Mouse (Mus musculus): ENCODE data around the gene Susd6.
A peak's percentile ranks its signal among the peaks of the same experiment; 100 is the strongest.
"Not testable (repeated sequence)": the region's sequence is repeated elsewhere in the genome, so short reads cannot be mapped to it uniquely, and the experiment has no call there.

The Susd6 gene

GRCm38 (mm10) chr12:80814529-80814928 is 24.2 kb downstream of the Susd6 start:
- DNase-seq = no peak

- DNase-seq = no peak
These were observed 25.0 kb downstream of the Susd6 start for GRCm38 (mm10) chr12:80815298-80815697.

GRCm38 (mm10) chr12:80815893-80816292 is 25.6 kb downstream of the Susd6 start:
- DNase-seq = no peak

- peak; percentile 95 for DNase-seq
These were observed 26.2 kb downstream of the Susd6 start for GRCm38 (mm10) chr12:80816380-80817086.

GRCm38 (mm10) chr12:80817697-80818235 is 27.5 kb downstream of the Susd6 start:
- no peak for DNase-seq

GRCm38 (mm10) chr12:80819020-80819419 is 28.7 kb downstream of the Susd6 start:
- DNase-seq = not testable (repeated sequence)

- no peak for DNase-seq
These were observed 31.1 kb downstream of the Susd6 start for GRCm38 (mm10) chr12:80821312-80822007.

GRCm38 (mm10) chr12:80822533-80822932 is 32.2 kb downstream of the Susd6 start:
- no peak for DNase-seq

- no peak for DNase-seq
These were observed 33.9 kb downstream of the Susd6 start for GRCm38 (mm10) chr12:80824202-80824601.

GRCm38 (mm10) chr12:80826423-80826822 is 36.1 kb downstream of the Susd6 start:
- DNase-seq = no peak

GRCm38 (mm10) chr12:80827464-80828015 is 37.2 kb downstream of the Susd6 start:
- DNase-seq = no peak

- DNase-seq = no peak
These were observed 37.7 kb downstream of the Susd6 start for GRCm38 (mm10) chr12:80828020-80828419.

- no peak for DNase-seq
These were observed 38.6 kb downstream of the Susd6 start for GRCm38 (mm10) chr12:80828951-80829350.

GRCm38 (mm10) chr12:80830211-80830610 is 39.9 kb downstream of the Susd6 start:
- DNase-seq = no peak

- no peak for DNase-seq
These were observed 40.5 kb downstream of the Susd6 start for GRCm38 (mm10) chr12:80830820-80831219.

- no peak for DNase-seq
These were observed 42.0 kb downstream of the Susd6 start for GRCm38 (mm10) chr12:80832313-80832712.

- DNase-seq = no peak
These were observed 43.2 kb downstream of the Susd6 start for GRCm38 (mm10) chr12:80833541-80833940.

- peak; percentile 62 for DNase-seq
These were observed 44.0 kb downstream of the Susd6 start for GRCm38 (mm10) chr12:80834156-80834900.

GRCm38 (mm10) chr12:80834901-80835570 is 44.7 kb downstream of the Susd6 start:
- DNase-seq = no peak

- no peak for DNase-seq
These were observed 47.3 kb downstream of the Susd6 start for GRCm38 (mm10) chr12:80837614-80838013.

- no peak for DNase-seq
These were observed 48.0 kb downstream of the Susd6 start for GRCm38 (mm10) chr12:80838271-80838670.

- DNase-seq = no peak
These were observed 48.5 kb downstream of the Susd6 start for GRCm38 (mm10) chr12:80838787-80839186.

GRCm38 (mm10) chr12:80839631-80840030 is 49.3 kb downstream of the Susd6 start:
- no peak for DNase-seq

Measured in cerebellum, adult 11-12 months (tissue).